Mouse (Mus musculus) heart, embryonic 11.5 days (tissue): Measurements from ENCODE around the gene Evi2b. TPM values are rescaled to one million over a fixed set of nuclear protein-coding genes. Genes with fewer than 3 reads are reported as not detected.

Experiments
- ATAC-seq: fragments of 200-750 bp; cut with Nextera tagmentation; replicated peaks from 2 replicates; pipeline ENCODE4 v1.8.0; 2017; ENCODE audit warnings: moderate library complexity; ENCODE audit not compliant: insufficient number of reproducible peaks, low FRiP score, low TSS enrichment
- H3K27ac ChIP-seq: fragments of 300-500 bp; sonication (generic); 2 replicates; pipeline ENCODE4 v1.5.1; 2014; ENCODE audit warnings: mild to moderate bottlenecking, low read depth, low read length
- H3K27me3 ChIP-seq: fragments of 300-500 bp; sonication (generic); 2 replicates; pipeline ENCODE4 v1.6.1; 2014; ENCODE audit warnings: mild to moderate bottlenecking, low read length, mixed read lengths; ENCODE audit not compliant: control insufficient read depth, insufficient read depth
- H3K36me3 ChIP-seq: fragments of 300-500 bp; sonication (generic); 2 replicates; pipeline ENCODE4 v1.6.1; 2014; ENCODE audit warnings: mild to moderate bottlenecking, low read length, moderate library complexity, mixed read lengths; ENCODE audit not compliant: control insufficient read depth, insufficient read depth
- H3K4me1 ChIP-seq: fragments of 300-500 bp; sonication (generic); 2 replicates; pipeline ENCODE4 v1.6.1; 2014; ENCODE audit warnings: low read length; ENCODE audit not compliant: control insufficient read depth, insufficient read depth
- H3K4me2 ChIP-seq: fragments of 300-500 bp; sonication (generic); 2 replicates; pipeline ENCODE4 v1.6.1; 2014; ENCODE audit warnings: mild to moderate bottlenecking, moderate library complexity
- H3K4me3 ChIP-seq: fragments of 300-500 bp; sonication (generic); 2 replicates; pipeline ENCODE4 v1.5.1; 2014; ENCODE audit warnings: low read depth, low read length
- H3K9ac ChIP-seq: fragments of 300-500 bp; sonication (generic); 2 replicates; pipeline ENCODE4 v1.6.1; 2014; ENCODE audit warnings: mild to moderate bottlenecking, low read depth, low read length, moderate library complexity
- H3K9me3 ChIP-seq: fragments of 300-500 bp; sonication (generic); replicated peaks from 2 replicates; pipeline ENCODE4 v1.6.1; 2016; ENCODE audit warnings: low read length; ENCODE audit not compliant: control insufficient read depth
- WGBS: fragments of 180-500 bp; shearing (Covaris S2); extraction: QIAGEN DNeasy Blood & Tissue Kit; methylation state at CpG from one replicate; pipeline ENCODE4 v1.1.7; 2014; ENCODE audit not compliant: insufficient replicate concordance; 5-methylcytosine and 5-hydroxymethylcytosine counted together
- polyA plus RNA-seq: library from polyadenylated mRNA; unstranded; fragments of >200 nt; fragmentation: Nextera tagmentation; extraction: Ambion mirVana; gene quantifications from 2 replicates; pipeline ENCODE4 v1.2.1, GENCODE M21; 2014

Gene Evi2b
- polyA plus RNA-seq, 1 experiment from 2014 or later: 0.54 TPM

DNA sequence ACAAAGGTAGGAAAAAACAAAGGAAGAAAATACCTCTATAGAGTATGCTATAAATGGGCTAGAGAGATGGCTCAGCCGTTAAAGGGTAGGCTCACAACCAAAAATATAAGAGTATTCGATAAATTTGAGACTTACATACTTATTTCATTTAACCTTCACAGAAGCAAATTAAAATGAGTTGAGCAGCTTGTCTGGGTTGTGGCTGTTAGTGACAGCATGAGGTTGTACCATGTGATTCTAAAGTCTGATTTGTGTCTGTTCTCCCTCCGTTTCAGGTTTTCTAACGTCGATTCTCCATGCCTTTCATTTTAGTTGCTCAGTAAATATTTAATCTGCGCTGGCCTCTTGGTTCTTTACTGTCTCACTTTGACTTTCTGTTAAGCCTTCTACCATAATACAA lies 4.3 kb downstream of the Evi2b start:
- no peak overlapping the region for H3K27ac ChIP-seq
- H3K9me3 ChIP-seq: no peaks in the 10 kb centered on the region
- 87% methylated on average over 6 of the region's 6 CpGs for WGBS
- no peaks in the 10 kb centered on the region for H3K4me1 ChIP-seq
- no peaks in the 10 kb centered on the region for H3K36me3 ChIP-seq
- no peak overlapping the region for H3K4me3 ChIP-seq
- no peaks in the 10 kb centered on the region for H3K27me3 ChIP-seq
- ATAC-seq: no peak
- no peak overlapping the region for H3K4me2 ChIP-seq
- H3K9ac ChIP-seq: no peak overlapping the region

DNA sequence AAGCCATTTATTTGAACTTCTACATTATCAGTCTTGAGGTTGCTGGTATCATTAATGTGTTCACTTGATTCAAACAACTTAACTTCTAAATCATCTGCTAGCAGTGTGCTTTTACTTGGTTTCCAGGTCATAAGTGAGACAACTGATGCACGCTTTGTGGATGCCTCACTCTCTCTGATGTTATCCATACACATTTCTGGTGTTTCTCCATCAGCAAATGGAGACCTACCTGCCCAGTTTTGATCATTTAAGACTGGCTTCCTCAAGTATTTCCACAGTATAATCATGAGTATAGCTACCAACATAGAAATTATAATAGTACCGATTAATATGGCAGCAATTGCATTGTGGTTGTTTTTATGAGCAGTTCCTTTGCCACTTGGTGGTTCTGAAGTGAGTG lies 7.8 kb downstream of the Evi2b start:
- 93% methylated on average over 2 of the region's 2 CpGs for WGBS
- no peaks in the 10 kb centered on the region for H3K9me3 ChIP-seq
- no peak overlapping the region for H3K4me2 ChIP-seq
- H3K4me1 ChIP-seq: no peaks in the 10 kb centered on the region
- no peaks in the 10 kb centered on the region for H3K27me3 ChIP-seq
- no peak overlapping the region for H3K4me3 ChIP-seq
- no peak overlapping the region for H3K27ac ChIP-seq
- no peaks in the 10 kb centered on the region for H3K36me3 ChIP-seq
- no peak for ATAC-seq
- H3K9ac ChIP-seq: no peak overlapping the region

DNA sequence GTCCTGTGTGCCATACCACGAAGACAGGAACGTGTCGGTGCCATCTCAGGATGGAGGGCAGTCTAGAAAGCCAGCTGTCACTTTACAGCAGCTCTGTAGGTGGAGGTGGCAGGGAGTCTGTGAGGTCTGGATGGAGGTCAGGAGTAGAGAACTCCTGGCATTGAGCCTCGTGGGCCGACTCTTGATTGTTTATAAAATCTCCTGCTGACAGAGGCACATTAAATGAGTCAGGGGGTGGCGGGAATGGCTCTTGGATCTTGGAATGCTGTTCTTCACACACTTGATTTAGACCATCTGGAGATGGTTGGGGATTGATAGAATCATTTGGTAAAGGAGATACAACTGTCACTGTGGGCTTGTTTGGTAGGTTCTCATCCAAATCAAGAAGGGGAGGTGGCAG lies 8.2 kb downstream of the Evi2b start:
- Histone ChIP-seq H3K36me3 (no peaks in the 10 kb centered on the region), H3K9me3 (no peaks in the 10 kb centered on the region), H3K4me1 (no peaks in the 10 kb centered on the region), H3K27me3 (no peaks in the 10 kb centered on the region), H3K9ac (no peak overlapping the region), H3K4me3 (no peak overlapping the region), H3K4me2 (no peak overlapping the region), H3K27ac (no peak overlapping the region)
- ATAC-seq: no peak
- WGBS: 62% methylated on average over 6 of the region's 6 CpGs

DNA sequence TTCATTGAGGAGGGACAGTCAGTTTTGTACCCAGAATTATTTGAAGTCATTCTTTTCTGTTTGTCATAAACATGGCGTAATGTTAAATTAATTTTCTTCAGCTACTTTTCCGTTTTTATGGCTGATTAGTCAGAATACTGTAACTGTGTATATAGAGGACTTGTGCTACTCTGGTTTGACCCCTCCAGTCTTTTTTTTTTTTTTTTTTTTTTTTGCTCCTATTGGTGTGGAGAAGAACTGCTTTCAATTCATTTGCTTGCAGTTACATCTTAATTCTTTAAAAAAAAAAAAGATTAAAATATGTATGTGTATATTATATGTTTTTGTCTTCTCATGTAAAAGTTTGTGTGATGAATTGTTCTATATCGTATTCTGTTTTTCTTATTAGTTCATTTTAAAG lies 11.6 kb downstream of the Evi2b start:
- no peak overlapping the region for H3K4me3 ChIP-seq
- H3K4me2 ChIP-seq: no peak overlapping the region
- H3K9me3 ChIP-seq: no peaks in the 10 kb centered on the region
- no peak overlapping the region for H3K9ac ChIP-seq
- ATAC-seq: no peak
- no peak overlapping the region for H3K27ac ChIP-seq
- no peaks in the 10 kb centered on the region for H3K36me3 ChIP-seq
- 88% methylated on average over 3 of the region's 3 CpGs for WGBS
- no peaks in the 10 kb centered on the region for H3K27me3 ChIP-seq
- no peaks in the 10 kb centered on the region for H3K4me1 ChIP-seq

DNA sequence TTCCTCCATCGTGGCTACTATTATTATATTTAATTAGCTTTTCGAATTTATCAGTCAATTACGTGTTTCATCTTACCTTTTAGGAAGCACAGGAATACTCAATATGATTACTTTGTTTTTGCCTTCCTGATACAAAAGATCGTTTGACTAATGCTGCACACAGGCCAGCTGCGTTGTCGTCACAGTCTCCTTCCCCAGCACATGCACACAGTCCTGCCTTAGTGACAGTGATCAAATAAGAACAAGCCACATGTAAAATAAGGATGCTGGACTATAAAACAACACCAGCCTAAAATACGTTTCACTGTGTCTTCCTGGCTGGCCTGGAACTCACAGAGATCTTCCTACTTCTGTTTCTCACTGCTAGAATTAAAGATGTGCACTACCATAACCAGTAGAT lies 19.1 kb downstream of the Evi2b start:
- no peak for ATAC-seq
- WGBS: 89% methylated on average over 7 of the region's 7 CpGs
- H3K9ac ChIP-seq: no peak overlapping the region

DNA sequence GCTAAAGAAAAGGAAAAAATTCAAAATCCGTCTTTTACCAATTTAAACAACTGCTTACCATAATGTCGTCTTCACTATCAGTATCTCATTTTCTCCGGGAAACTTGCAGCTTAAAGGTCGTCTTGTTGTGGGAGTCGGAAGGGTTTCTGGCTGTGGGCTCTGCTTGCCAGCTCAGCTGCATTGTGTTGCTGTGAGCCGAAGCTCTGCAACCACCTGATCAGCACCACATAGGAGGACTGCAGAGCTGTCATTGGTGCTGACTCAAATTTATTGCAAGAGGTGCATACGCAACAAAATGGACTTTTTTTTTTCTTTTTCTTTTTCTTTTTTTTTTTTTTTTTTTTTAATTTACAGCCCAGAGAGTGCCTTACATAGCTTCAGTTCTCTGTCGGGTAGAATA lies 19.7 kb downstream of the Evi2b start, which contains the start of gene Omg:
Omg (minus strand) TSS at position 240 of the 400 bp plus-strand sequence.
- H3K4me3 ChIP-seq: no peak within 1 kb of the TSS
- no peak for ATAC-seq
- no peaks in the 10 kb centered on the region for H3K9me3 ChIP-seq
- 60% methylated on average over 8 of the region's 8 CpGs for WGBS
- no peak within 1 kb of the TSS for H3K9ac ChIP-seq
- no peak within 1 kb of the TSS for H3K27ac ChIP-seq
- no peaks in the 10 kb centered on the region for H3K36me3 ChIP-seq
- no peaks in the 10 kb centered on the region for H3K4me1 ChIP-seq
- no peak within 1 kb of the TSS for H3K4me2 ChIP-seq
- H3K27me3 ChIP-seq: no peaks in the 10 kb centered on the region

More for the DNA sequence above, 19.1 kb downstream of the Evi2b start:
- Histone ChIP-seq H3K27me3 (no peaks in the 10 kb centered on the region), H3K9me3 (no peaks in the 10 kb centered on the region), H3K36me3 (no peaks in the 10 kb centered on the region), H3K27ac (no peak overlapping the region), H3K4me2 (no peak overlapping the region), H3K4me1 (no peaks in the 10 kb centered on the region), H3K4me3 (no peak overlapping the region)

DNA sequence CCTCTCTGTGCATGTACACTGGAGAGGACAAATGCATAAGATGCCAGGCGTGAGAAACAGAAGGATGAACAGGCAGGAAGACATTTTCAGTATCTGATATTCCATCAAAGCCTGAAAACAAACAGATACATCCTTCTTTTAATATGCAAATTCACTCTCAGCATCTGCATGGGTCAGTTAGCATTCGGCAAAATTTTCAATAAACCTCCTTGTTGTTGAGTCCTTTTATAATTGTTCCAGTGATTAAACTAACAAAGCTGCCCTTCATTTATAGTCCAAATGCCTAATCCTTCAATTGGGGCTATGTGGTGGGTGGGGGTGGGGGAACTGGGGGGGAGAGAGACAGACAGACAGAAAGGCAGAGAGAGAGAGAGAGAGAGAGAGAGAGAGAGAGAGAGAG lies 20.6 kb downstream of the Evi2b start:
- no peak overlapping the region for H3K9ac ChIP-seq
- H3K4me3 ChIP-seq: no peak overlapping the region
- H3K27me3 ChIP-seq: no peaks in the 10 kb centered on the region
- no peak overlapping the region for H3K4me2 ChIP-seq
- H3K36me3 ChIP-seq: no peaks in the 10 kb centered on the region
- no peaks in the 10 kb centered on the region for H3K9me3 ChIP-seq
- H3K4me1 ChIP-seq: no peaks in the 10 kb centered on the region
- WGBS: 83% methylated on average over 2 of the region's 2 CpGs
- no peak overlapping the region for H3K27ac ChIP-seq
- ATAC-seq: no peak

DNA sequence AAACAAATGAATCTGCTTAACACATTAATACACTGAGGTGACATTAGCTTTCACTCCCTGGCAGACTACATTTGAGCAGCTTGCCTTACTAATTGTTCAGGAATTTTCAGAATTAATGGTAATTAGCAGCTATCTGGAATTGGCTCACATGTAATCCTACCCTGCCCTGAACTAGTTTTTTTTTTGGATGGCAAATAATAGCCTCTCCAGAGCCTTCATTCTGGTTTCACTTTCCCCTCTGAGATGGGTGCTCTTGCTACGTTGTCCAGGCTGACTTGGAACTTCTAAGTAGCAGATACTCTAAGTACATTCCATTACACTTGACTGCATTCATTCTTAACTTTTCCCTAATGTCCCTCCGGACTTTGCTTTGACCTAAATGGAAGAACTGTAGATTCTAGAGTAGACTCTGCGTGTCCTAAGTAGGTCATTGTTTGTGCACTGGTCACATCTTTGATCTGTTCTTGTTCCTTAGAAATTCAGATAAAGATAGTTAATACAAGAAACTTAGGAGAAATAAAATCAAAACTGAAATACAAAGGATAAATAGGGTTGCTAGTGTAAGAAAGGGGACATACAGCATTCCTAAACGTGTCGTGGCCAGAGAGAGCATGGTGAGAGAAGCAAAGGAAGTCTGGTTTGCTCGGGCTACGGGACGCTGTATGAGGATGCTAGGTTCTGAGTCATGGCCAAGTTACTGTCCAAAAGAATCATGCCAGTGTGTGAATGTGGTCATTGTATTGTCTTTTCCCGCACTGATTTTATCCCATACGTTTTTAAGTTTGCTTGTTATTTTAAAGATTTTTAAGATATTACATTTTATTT lies 28.4 kb downstream of the Evi2b start:
- Histone ChIP-seq H3K9ac (no peak overlapping the region), H3K9me3 (no peaks in the 10 kb centered on the region), H3K4me3 (no peak overlapping the region), H3K36me3 (0 out of 2 replicates have a peak, but pooled peaks cover 2% of the 10 kb centered on the region), H3K27me3 (no peaks in the 10 kb centered on the region), H3K27ac (no peak overlapping the region), H3K4me2 (no peak overlapping the region), H3K4me1 (0 out of 2 replicates have a peak, but pooled peaks cover 4% of the 10 kb centered on the region)
- WGBS: 78% methylated on average over 10 of the region's 10 CpGs
- ATAC-seq: no peak

DNA sequence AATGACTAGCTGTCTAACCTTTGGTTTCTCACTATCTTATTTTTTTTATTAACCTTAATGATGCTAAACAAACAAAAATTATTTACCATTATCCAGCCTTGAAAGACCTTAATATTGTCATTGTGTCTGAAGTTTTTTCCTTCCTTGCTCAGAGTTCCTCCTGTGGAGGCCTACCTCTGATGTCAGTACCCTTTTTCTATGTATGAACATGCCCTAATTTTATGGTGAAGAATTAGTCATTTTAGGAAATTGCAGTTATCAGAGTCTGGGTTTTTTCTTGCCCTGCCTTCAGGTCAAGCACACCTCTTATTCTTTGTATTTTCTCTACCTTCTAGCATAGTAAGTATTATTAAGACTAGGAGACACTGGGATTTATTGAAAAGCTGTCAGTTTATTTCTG lies 38.8 kb downstream of the Evi2b start:
- no peak overlapping the region for H3K4me2 ChIP-seq
- H3K9me3 ChIP-seq: no peaks in the 10 kb centered on the region
- no peaks in the 10 kb centered on the region for H3K4me1 ChIP-seq
- H3K4me3 ChIP-seq: no peak overlapping the region
- H3K27ac ChIP-seq: no peak overlapping the region
- H3K27me3 ChIP-seq: no peaks in the 10 kb centered on the region
- no peaks in the 10 kb centered on the region for H3K36me3 ChIP-seq
- H3K9ac ChIP-seq: no peak overlapping the region
- no peak for ATAC-seq
